Mouse (Mus musculus) lung, adult 2 months (tissue): Measurements from ENCODE around the gene Gnl3.

ENCODE experiments used
- CTCF ChIP-seq: fragments of 200-500 bp; IDR thresholded peaks from 2 replicates; pipeline ENCODE4 v1.5.1; 2011; ENCODE audit warnings: mild to moderate bottlenecking, low read length, control low read depth; ENCODE audit not compliant: insufficient read depth
- POLR2A ChIP-seq: fragments of 200-500 bp; IDR thresholded peaks from 2 replicates; pipeline ENCODE4 v1.6.1; 2011; ENCODE audit warnings: low read depth, mild to moderate bottlenecking, control low read depth, low read length, borderline replicate concordance; ENCODE audit errors: extremely low read depth

- TF ChIP-seq CTCF (no peak), POLR2A (no peak)
Observed at GRCm38 (mm10) chr14:31006779-31007178, 12.2 kb downstream of the Gnl3 start.
